21 mouse cellular contexts compared by ENCODE assay signal in the genomic region with DNA sequence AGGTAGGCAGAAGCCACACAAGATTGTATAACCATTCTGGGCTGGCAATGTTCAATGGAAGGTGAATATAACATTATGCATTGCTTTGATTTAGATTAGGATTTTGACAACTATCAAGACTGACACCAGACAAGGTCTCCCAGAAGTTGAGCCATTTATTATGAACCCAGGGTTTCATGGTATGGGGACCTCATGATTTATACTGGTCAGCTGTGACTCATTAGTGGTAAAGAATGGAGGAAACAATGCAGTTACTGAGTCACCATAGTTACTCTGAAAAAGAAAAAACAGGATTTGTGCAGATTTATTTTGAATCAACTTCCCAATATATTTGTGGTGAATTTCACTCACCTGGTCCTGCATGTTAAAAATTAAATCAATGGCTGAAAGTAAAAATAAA. TPM values are rescaled to one million over a fixed set of nuclear protein-coding genes. Genes with fewer than 3 reads are reported as not detected.
DNase-seq lines count a peak whose midpoint lies in the region; ATAC-seq lines count a peak whose summit lies in the region.
"Had no signal": no experiment of that assay in that cellular context is flagged by ENCODE, and none has a peak within 500 bp of the region (broad histone marks: within the 10 kb centered on the region; RNA-seq: fewer than 3 reads in every experiment).

No protein-coding gene starts in this region.

- H3K36me3 ChIP-seq in hindbrain, embryonic 10.5 days = no peaks in the 10 kb centered on the region
- H3K36me3 ChIP-seq in hindbrain, embryonic 16.5 days (ENCODE audit: control insufficient read depth, insufficient read depth, low read length) = no peaks in the 10 kb centered on the region
- H3K36me3 ChIP-seq in midbrain, embryonic 10.5 days = no peaks in the 10 kb centered on the region
- no peaks in the 10 kb centered on the region for H3K36me3 ChIP-seq in midbrain, embryonic 16.5 days (ENCODE audit: control insufficient read depth, insufficient read depth, low read length)
- H3K36me3 ChIP-seq in limb, embryonic 12.5 days = no peaks in the 10 kb centered on the region
- H3K36me3 ChIP-seq: embryonic facial prominence, embryonic 13.5 days; heart, embryonic 15.5 days had no signal

- DNase-seq in hindbrain, embryonic 10.5 days (ENCODE audit: low spot score) = no peak
- DNase-seq in midbrain, embryonic 10.5 days (ENCODE audit: low spot score) = no peak
- peak; percentile 3 for DNase-seq in NIH3T3 (ENCODE audit: low read depth)
- DNase-seq in kidney, adult 11 months = no peak
- no peak for DNase-seq in frontal cortex, postnatal 14 days (ENCODE audit: low spot score in 2 of 2)
- DNase-seq: adrenal gland, adult 2 months; adrenal gland, postnatal 25 days; cerebellum, adult 18-20 months; cerebellum, adult 9-11 months; cerebellum, postnatal 36 days; gastrocnemius, postnatal 14 days; heart, adult 2 months; heart, postnatal 14 days had no signal

- no peaks in the 10 kb centered on the region for H3K9me3 ChIP-seq in hindbrain, embryonic 10.5 days
- H3K9me3 ChIP-seq in hindbrain, embryonic 16.5 days (ENCODE audit: control insufficient read depth, low read length) = no peaks in the 10 kb centered on the region
- H3K9me3 ChIP-seq in midbrain, embryonic 10.5 days (replicated peaks) = peaks cover 6% of the 10 kb centered on the region
- H3K9me3 ChIP-seq in midbrain, embryonic 16.5 days (replicated peaks; ENCODE audit: control insufficient read depth, low read length, poor library complexity, severe bottlenecking) = 0 out of 2 replicates have a peak, but pooled peaks cover 3% of the 10 kb centered on the region
- H3K9me3 ChIP-seq in limb, embryonic 12.5 days = no peaks in the 10 kb centered on the region
- H3K9me3 ChIP-seq: embryonic facial prominence, embryonic 13.5 days; heart, embryonic 15.5 days had no signal

- H3K27me3 ChIP-seq in hindbrain, embryonic 10.5 days (ENCODE audit: insufficient read depth, poor library complexity, severe bottlenecking) = no peaks in the 10 kb centered on the region
- H3K27me3 ChIP-seq in hindbrain, embryonic 16.5 days (replicated peaks; ENCODE audit: control insufficient read depth, insufficient read depth, low read length) = no peaks in the 10 kb centered on the region
- H3K27me3 ChIP-seq in midbrain, embryonic 10.5 days (ENCODE audit: low read depth, poor library complexity, severe bottlenecking) = no peaks in the 10 kb centered on the region
- H3K27me3 ChIP-seq in midbrain, embryonic 16.5 days (ENCODE audit: control insufficient read depth, insufficient read depth, low read depth, low read length) = no peaks in the 10 kb centered on the region
- no peaks in the 10 kb centered on the region for H3K27me3 ChIP-seq in limb, embryonic 12.5 days
- H3K27me3 ChIP-seq: CH12.LX; embryonic facial prominence, embryonic 13.5 days; forebrain, embryonic 13.5 days; heart, embryonic 15.5 days had no signal

- peak overlapping the region; percentile 85 for H3K27ac ChIP-seq in hindbrain, embryonic 10.5 days
- H3K27ac ChIP-seq in hindbrain, embryonic 16.5 days (ENCODE audit: low read depth, low read length) = no peak overlapping the region
- peak overlapping the region; percentile 75 for H3K27ac ChIP-seq in midbrain, embryonic 10.5 days (replicated peaks)
- H3K27ac ChIP-seq in midbrain, embryonic 16.5 days (ENCODE audit: low read length) = no peak overlapping the region
- peak overlapping the region; percentile 86; the same call in 1 of the 2 replicates for H3K27ac ChIP-seq in limb, embryonic 12.5 days
- H3K27ac ChIP-seq: embryonic facial prominence, embryonic 13.5 days; heart, adult 2 months; heart, embryonic 15.5 days had no signal

- H3K4me2 ChIP-seq in hindbrain, embryonic 16.5 days (ENCODE audit: low read length) = no peak overlapping the region
- H3K4me2 ChIP-seq in midbrain, embryonic 16.5 days (ENCODE audit: low read length) = no peak overlapping the region
- no peak overlapping the region for H3K4me2 ChIP-seq in limb, embryonic 12.5 days
- H3K4me2 ChIP-seq: embryonic facial prominence, embryonic 13.5 days; forebrain, embryonic 13.5 days; heart, embryonic 11.5 days; heart, embryonic 15.5 days had no signal

- H3K9ac ChIP-seq in hindbrain, embryonic 16.5 days (ENCODE audit: low read depth, low read length) = no peak overlapping the region
- no peak overlapping the region for H3K9ac ChIP-seq in midbrain, embryonic 16.5 days (ENCODE audit: low read depth, low read length)
- no peak overlapping the region for H3K9ac ChIP-seq in limb, embryonic 12.5 days (replicated peaks)
- H3K9ac ChIP-seq: embryonic facial prominence, embryonic 13.5 days; forebrain, embryonic 13.5 days; heart, embryonic 15.5 days had no signal

- H3K4me3 ChIP-seq in hindbrain, embryonic 10.5 days = no peak overlapping the region
- H3K4me3 ChIP-seq in hindbrain, embryonic 16.5 days (ENCODE audit: low read length) = no peak overlapping the region
- no peak overlapping the region for H3K4me3 ChIP-seq in midbrain, embryonic 10.5 days
- H3K4me3 ChIP-seq in midbrain, embryonic 16.5 days (ENCODE audit: low read depth, low read length) = no peak overlapping the region
- H3K4me3 ChIP-seq in limb, embryonic 12.5 days (replicated peaks) = no peak overlapping the region
- H3K4me3 ChIP-seq: embryonic facial prominence, embryonic 13.5 days; forebrain, embryonic 13.5 days; heart, adult 2 months; heart, embryonic 15.5 days had no signal

- no peak for ATAC-seq in hindbrain, embryonic 16.5 days
- ATAC-seq in midbrain, embryonic 16.5 days = no peak
- no peak for ATAC-seq in limb, embryonic 12.5 days (ENCODE audit: insufficient number of reproducible peaks, insufficient read depth, low FRiP score, low TSS enrichment, low read depth)
- ATAC-seq: forebrain, embryonic 13.5 days had no signal

- H3K4me1 ChIP-seq in hindbrain, embryonic 10.5 days (replicated peaks) = peaks cover 24% of the 10 kb centered on the region
- no peaks in the 10 kb centered on the region; the same call in 1 of the 2 replicates for H3K4me1 ChIP-seq in hindbrain, embryonic 16.5 days (ENCODE audit: control insufficient read depth, insufficient read depth, low read depth, low read length)
- peaks cover 43% of the 10 kb centered on the region for H3K4me1 ChIP-seq in midbrain, embryonic 10.5 days
- peaks cover 8% of the 10 kb centered on the region for H3K4me1 ChIP-seq in midbrain, embryonic 16.5 days (ENCODE audit: control insufficient read depth, insufficient read depth, low read length)
- peaks cover 21% of the 10 kb centered on the region for H3K4me1 ChIP-seq in limb, embryonic 12.5 days (replicated peaks)
- H3K4me1 ChIP-seq: embryonic facial prominence, embryonic 13.5 days; heart, embryonic 15.5 days had no signal

RNA-seq across cellular contexts. Expression of a gene that starts 18.8 kb away (rescaled TPM):
- 30.1 and 40.4 TPM in 2 replicates for polyA plus RNA-seq in hindbrain, embryonic 10.5 days (2016; fragmentation: Nextera tagmentation; extraction: Ambion mirVana)
- 47.5 and 48.9 TPM in 2 replicates for polyA plus RNA-seq in hindbrain, embryonic 16.5 days (2015; fragmentation: Nextera tagmentation; extraction: Ambion mirVana)
- 65.1 and 66.1 TPM in 2 replicates for polyA plus RNA-seq in midbrain, embryonic 10.5 days (2016; fragmentation: Nextera tagmentation; extraction: Ambion mirVana)
- polyA plus RNA-seq in midbrain, embryonic 16.5 days (2015; fragmentation: Nextera tagmentation; extraction: Ambion mirVana) = 28.0 and 33.6 TPM in 2 replicates
- 26.6 and 30.0 TPM in 2 replicates for polyA plus RNA-seq in limb, embryonic 12.5 days (2016; fragmentation: Nextera tagmentation; extraction: Ambion mirVana)

Comparison
In these comparisons a context has a peak if more than half of its experiments do, and no peak if none do; other contexts are left out.
1. H3K27ac ChIP-seq: peak in hindbrain, embryonic 10.5 days (single experiment), midbrain, embryonic 10.5 days (single experiment) and limb, embryonic 12.5 days (single experiment); none in hindbrain, embryonic 16.5 days (single experiment) and midbrain, embryonic 16.5 days (single experiment).